Mouse (Mus musculus) CH12.LX (cell line): ENCODE measurements around the gene Fam198a. TPM values are rescaled to one million over a fixed set of nuclear protein-coding genes. Genes with fewer than 3 reads are reported as not detected.

Experiments
- DNase-seq: peaks from one replicate; pipeline ENCODE4 v3.0.0-alpha.2; 2013; ENCODE audit errors: extremely low read depth
- H3K27ac ChIP-seq: 2 replicates; pipeline ENCODE4 v1.5.1; 2012; ENCODE audit warnings: low read depth, mild to moderate bottlenecking, control low read depth, moderate library complexity; ENCODE audit not compliant: insufficient read depth
- H3K27me3 ChIP-seq: replicated peaks from 2 replicates; pipeline ENCODE3; 2012; ENCODE audit warnings: inconsistent platforms
- H3K36me3 ChIP-seq, 2 experiments: replicated peaks in 1 of 2; 2 replicates each; pipeline versions ENCODE3 to v1.6.1; 2012; ENCODE audit warnings: inconsistent platforms in 1 of 2, low read length in 1 of 2, mild to moderate bottlenecking in 1 of 2, mixed read lengths in 1 of 2, moderate library complexity in 1 of 2; ENCODE audit not compliant: control insufficient read depth in 1 of 2, insufficient read depth in 1 of 2
- H3K4me1 ChIP-seq, 2 experiments: 2 replicates each; pipeline ENCODE4 v1.6.1; 2012; ENCODE audit warnings: inconsistent platforms in 1 of 2, moderate library complexity in 1 of 2; ENCODE audit not compliant: insufficient read depth in 2 of 2, control insufficient read depth in 1 of 2
- H3K4me2 ChIP-seq: 2 replicates; pipeline ENCODE4 v1.6.1; 2012; ENCODE audit warnings: low read depth, mild to moderate bottlenecking, control low read depth; ENCODE audit not compliant: poor library complexity, insufficient read depth, severe bottlenecking
- H3K4me3 ChIP-seq, 3 experiments: fragments of 150-350 bp in 1 of 3; sonication (generic) in 1 of 3; replicated peaks in 1 of 3; 2 replicates each; pipeline versions ENCODE3 to v1.5.1; 2011 to 2012; ENCODE audit warnings: low read depth in 2 of 3, low read length in 2 of 3, mild to moderate bottlenecking in 2 of 3, moderate library complexity in 2 of 3, control low read depth in 1 of 3, improper control_type of control experiment in 1 of 3, inconsistent platforms in 1 of 3, mixed read lengths in 1 of 3; ENCODE audit not compliant: poor library complexity in 1 of 3
- H3K79me2 ChIP-seq: replicated peaks from 2 replicates; pipeline ENCODE4 v1.6.1; 2012; ENCODE audit warnings: mild to moderate bottlenecking, moderate library complexity; ENCODE audit not compliant: control insufficient read depth, poor library complexity, insufficient read depth, severe bottlenecking; ENCODE audit errors: extremely low read depth
- H3K9ac ChIP-seq: 2 replicates; pipeline ENCODE4 v1.6.1; 2012; ENCODE audit warnings: low read depth, mild to moderate bottlenecking, control low read depth, moderate library complexity; ENCODE audit not compliant: insufficient read depth
- H3K9me3 ChIP-seq: replicated peaks from 2 replicates; pipeline ENCODE3; 2012; ENCODE audit warnings: low read length, inconsistent platforms, mixed read lengths
- BHLHE40 ChIP-seq: IDR thresholded peaks from 2 replicates; pipeline ENCODE4 v1.6.1; 2011; ENCODE audit warnings: mild to moderate bottlenecking, low read depth, low read length, improper control_type of control experiment
- CHD1 ChIP-seq: IDR thresholded peaks from 2 replicates; pipeline ENCODE4 v1.6.1; 2012; ENCODE audit warnings: low read depth, low read length, improper control_type of control experiment, inconsistent platforms
- E2F4 ChIP-seq: IDR thresholded peaks from 2 replicates; pipeline ENCODE4 v1.6.1; 2011; ENCODE audit warnings: low read depth, low read length, improper control_type of control experiment; ENCODE audit not compliant: insufficient replicate concordance
- ELF1 ChIP-seq: IDR thresholded peaks from 2 replicates; pipeline ENCODE4 v1.6.1; 2014; ENCODE audit warnings: low read depth, mild to moderate bottlenecking, inconsistent platforms, low read length, improper control_type of control experiment
- ETS1 ChIP-seq: conservative IDR thresholded peaks from 2 replicates; pipeline ENCODE4 v1.6.1; 2012; ENCODE audit warnings: low read depth, mild to moderate bottlenecking, inconsistent platforms, low read length, improper control_type of control experiment, moderate library complexity
- JUN ChIP-seq: IDR thresholded peaks from 2 replicates; pipeline ENCODE4 v1.6.1; 2011; ENCODE audit warnings: low read depth, mild to moderate bottlenecking, low read length, improper control_type of control experiment, moderate library complexity; ENCODE audit not compliant: insufficient read depth
- JUND ChIP-seq: conservative IDR thresholded peaks from 2 replicates; pipeline ENCODE4 v1.6.1; 2011; ENCODE audit warnings: low read depth, low read length, improper control_type of control experiment
- MAFK ChIP-seq: IDR thresholded peaks from 2 replicates; pipeline ENCODE4 v1.6.1; 2011; ENCODE audit warnings: low read length, improper control_type of control experiment; ENCODE audit not compliant: insufficient replicate concordance
- MAZ ChIP-seq: IDR thresholded peaks from 2 replicates; pipeline ENCODE4 v1.6.1; 2012; ENCODE audit warnings: low read depth, mild to moderate bottlenecking, inconsistent platforms, low read length, improper control_type of control experiment, moderate library complexity
- MYC ChIP-seq: IDR thresholded peaks from 2 replicates; pipeline ENCODE4 v1.6.1; 2011; ENCODE audit warnings: low read depth, mild to moderate bottlenecking, improper control_type of control experiment, low read length
- NELFE ChIP-seq: IDR thresholded peaks from 2 replicates; pipeline ENCODE4 v1.6.1; 2011; ENCODE audit warnings: low read depth, low read length, improper control_type of control experiment
- NRF1 ChIP-seq: IDR thresholded peaks from 2 replicates; pipeline ENCODE4 v1.6.1; 2014; ENCODE audit warnings: low read depth, mild to moderate bottlenecking, inconsistent platforms, low read length, improper control_type of control experiment, moderate library complexity
- PAX5 ChIP-seq: IDR thresholded peaks from 2 replicates; pipeline ENCODE4 v1.6.1; 2012; ENCODE audit warnings: low read length, inconsistent platforms, mixed read lengths
- POLR2A ChIP-seq: IDR thresholded peaks from 2 replicates; pipeline ENCODE4 v1.6.1; 2011; ENCODE audit warnings: low read depth, mild to moderate bottlenecking, improper control_type of control experiment, low read length
- POLR2AphosphoS2 ChIP-seq: IDR thresholded peaks from 2 replicates; pipeline ENCODE4 v1.6.1; 2011; ENCODE audit warnings: low read depth, low read length, improper control_type of control experiment
- RAD21 ChIP-seq: IDR thresholded peaks from 2 replicates; pipeline ENCODE4 v1.6.1; 2011; ENCODE audit warnings: low read depth, mild to moderate bottlenecking, low read length, improper control_type of control experiment, moderate library complexity
- SMC3 ChIP-seq: IDR thresholded peaks from 2 replicates; pipeline ENCODE4 v1.6.1; 2011; ENCODE audit warnings: low read depth, low read length, improper control_type of control experiment
- TBP ChIP-seq: conservative IDR thresholded peaks from 2 replicates; pipeline ENCODE4 v1.6.1; 2011; ENCODE audit warnings: low read depth, low read length, improper control_type of control experiment
- TCF12 ChIP-seq: IDR thresholded peaks from 2 replicates; pipeline ENCODE4 v1.6.1; 2014; ENCODE audit warnings: low read depth, mild to moderate bottlenecking, inconsistent platforms, low read length, improper control_type of control experiment
- UBTF ChIP-seq: IDR thresholded peaks from 2 replicates; pipeline ENCODE4 v1.6.1; 2012; ENCODE audit warnings: low read depth, mild to moderate bottlenecking, inconsistent platforms, low read length, improper control_type of control experiment, moderate library complexity
- USF1 ChIP-seq: IDR thresholded peaks from 2 replicates; pipeline ENCODE4 v1.6.1; 2014; ENCODE audit warnings: low read depth, mild to moderate bottlenecking, inconsistent platforms, low read length, improper control_type of control experiment
- USF2 ChIP-seq: conservative IDR thresholded peaks from 2 replicates; pipeline ENCODE4 v1.6.1; 2011; ENCODE audit warnings: low read depth, low read length, improper control_type of control experiment
- ZC3H11A ChIP-seq: IDR thresholded peaks from 2 replicates; pipeline ENCODE4 v1.6.1; 2012; ENCODE audit warnings: low read depth, mild to moderate bottlenecking, inconsistent platforms, low read length, improper control_type of control experiment
- ZKSCAN1 ChIP-seq: IDR thresholded peaks from 2 replicates; pipeline ENCODE4 v1.6.1; 2012; ENCODE audit warnings: low read depth, inconsistent platforms, low read length, improper control_type of control experiment, borderline replicate concordance
- ZNF384 ChIP-seq: IDR thresholded peaks from 2 replicates; pipeline ENCODE4 v1.6.1; 2012; ENCODE audit warnings: low read depth, low read length, improper control_type of control experiment, inconsistent platforms
- dilution Hi-C: fragments of 300-500 bp; cut with MboI; formaldehyde crosslinking; loops from 2 replicates; pipeline ENCODE4 v1.14.3; 2020; ENCODE audit warnings: low sequenced_read_pairs; ENCODE audit not compliant: extremely low pct_unique_long_range_greater_than_20kb, extremely low pct_ligation_motif_present
- in situ Hi-C: fragments of 300-500 bp; cut with MboI; formaldehyde crosslinking; loops from 3 replicates; pipeline ENCODE4 v1.14.3; 2019; ENCODE audit warnings: low sequenced_read_pairs, low pct_ligation_motif_present, low pct_unique_long_range_greater_than_20kb, mixed read lengths
- polyA plus RNA-seq: library from polyadenylated mRNA; unstranded; fragments of >175 nt; gene quantifications from 2 replicates; pipeline ENCODE4 v1.2.1, GENCODE M21; 2012; ENCODE audit warnings: low read depth; ENCODE audit not compliant: insufficient read length
- total RNA-seq, 2 experiments: library from RNA; depleted of rRNA; stranded (reverse); fragments of 300-350 nt in 1 of 2; fragments of >200 nt in 1 of 2; gene quantifications; 2 replicates each; pipeline ENCODE4 v1.2.3; 2012 to 2014

The Fam198a gene
- total and polyA plus RNA-seq, 3 experiments = 0.40 to 0.93 (median 0.59) TPM

GRCm38 (mm10) chr9:121934856-121935255, 15.9 kb upstream of the Fam198a start:
- TF ChIP-seq PAX5 = no peak
- no peak for TF ChIP-seq BHLHE40
- no peak for TF ChIP-seq USF2
- TF ChIP-seq ZKSCAN1 = no peak
- no peak for TF ChIP-seq ETS1
- TF ChIP-seq CHD1 = no peak
- TF ChIP-seq ZNF384 = no peak
- TF ChIP-seq JUN = no peak
- TF ChIP-seq MYC = no peak
- TF ChIP-seq USF1 = no peak
- TF ChIP-seq POLR2AphosphoS2 = no peak
- TF ChIP-seq RAD21 = no peak
- TF ChIP-seq ZC3H11A = no peak
- TF ChIP-seq UBTF = no peak
- TF ChIP-seq JUND = no peak
- no peak for TF ChIP-seq NRF1
- no peak for TF ChIP-seq MAFK
- peaks cover 9 to 19% of the 10 kb centered on the region in 2 experiments for H3K4me1 ChIP-seq
- peaks cover 12% of the 10 kb centered on the region for H3K9me3 ChIP-seq
- peaks cover 9% of the 10 kb centered on the region for H3K79me2 ChIP-seq
- dilution Hi-C loops = no loop called here
- H3K36me3 ChIP-seq = peaks cover 3 to 7% of the 10 kb centered on the region in 2 experiments
- no peak overlapping the region for H3K4me3 ChIP-seq
- H3K27ac ChIP-seq = no peak overlapping the region
- peaks cover 49% of the 10 kb centered on the region for H3K27me3 ChIP-seq
- DNase-seq = no peak
- H3K9ac ChIP-seq = no peak overlapping the region
- no peak overlapping the region for H3K4me2 ChIP-seq
- in situ Hi-C loops = loop anchor here (5.0 kb wide), 1 partner anchor 33 kb away; no protein-coding TSS in a partner anchor

GRCm38 (mm10) chr9:121936952-121937351, 13.8 kb upstream of the Fam198a start:
- Histone ChIP-seq H3K9ac (no peak overlapping the region), H3K4me3 (peak overlapping the region in 2 of 3 experiments; percentile 18 to 97), H3K9me3 (peaks cover 10% of the 10 kb centered on the region), H3K79me2 (peaks cover 13% of the 10 kb centered on the region), H3K27me3 (peaks cover 47% of the 10 kb centered on the region), H3K27ac (no peak overlapping the region), H3K36me3 (peaks cover 13 to 22% of the 10 kb centered on the region in 2 experiments), H3K4me1 (peaks cover 9 to 37% of the 10 kb centered on the region in 2 experiments), H3K4me2 (peak overlapping the region; percentile 73)
- DNase-seq = peak; percentile 57
- in situ Hi-C loops = loop anchor here (5.0 kb wide), 1 partner anchor 35 kb away; no protein-coding TSS in a partner anchor
- dilution Hi-C loops = no loop called here
- TF ChIP-seq TBP (0 out of 2 replicates have a peak, but pooled peaks have one; percentile 51), E2F4 (no peak), RAD21 (no peak), SMC3 (no peak), POLR2A (peak; percentile 44; the same call in 1 of the 2 replicates), ELF1 (no peak), NELFE (peak; percentile 26; the same call in 1 of the 2 replicates), USF1 (no peak), NRF1 (peak; percentile 2; the same call in 1 of the 2 replicates), MAFK (no peak), TCF12 (peak; percentile 16), MAZ (no peak)
